Mouse (Mus musculus) midbrain, embryonic 13.5 days (tissue): Measurements from ENCODE around the gene G6pc3. TPM values are rescaled to one million over a fixed set of nuclear protein-coding genes. Genes with fewer than 3 reads are reported as not detected.

Source experiments
- ATAC-seq: fragments of 200-750 bp; cut with Nextera tagmentation; 2 replicates; pipeline ENCODE4 v1.8.0; 2017; ENCODE audit warnings: mild to moderate bottlenecking, moderate TSS enrichment, moderate library complexity
- H3K27ac ChIP-seq: fragments of 300-500 bp; sonication (generic); 2 replicates; pipeline ENCODE4 v1.5.1; 2015; ENCODE audit warnings: inconsistent platforms, mild to moderate bottlenecking, moderate library complexity
- H3K27me3 ChIP-seq: fragments of 300-500 bp; sonication (generic); 2 replicates; pipeline ENCODE4 v1.6.1; 2015; ENCODE audit warnings: mild to moderate bottlenecking, inconsistent platforms
- H3K36me3 ChIP-seq: fragments of 300-500 bp; sonication (generic); 2 replicates; pipeline ENCODE4 v1.6.1; 2015; ENCODE audit warnings: mild to moderate bottlenecking, inconsistent platforms
- H3K4me1 ChIP-seq: fragments of 300-500 bp; sonication (generic); replicated peaks from 2 replicates; pipeline ENCODE4 v1.6.1; 2015; ENCODE audit warnings: inconsistent platforms
- H3K4me2 ChIP-seq: fragments of 300-500 bp; sonication (generic); replicated peaks from 2 replicates; pipeline ENCODE4 v1.6.1; 2015; ENCODE audit warnings: moderate library complexity, mild to moderate bottlenecking, inconsistent platforms
- H3K4me3 ChIP-seq: fragments of 300-500 bp; sonication (generic); replicated peaks from 2 replicates; pipeline ENCODE4 v1.5.1; 2015; ENCODE audit warnings: mild to moderate bottlenecking, inconsistent platforms
- H3K9ac ChIP-seq: fragments of 300-500 bp; sonication (generic); replicated peaks from 2 replicates; pipeline ENCODE4 v1.6.1; 2015; ENCODE audit warnings: mild to moderate bottlenecking, inconsistent platforms
- H3K9me3 ChIP-seq: fragments of 300-500 bp; sonication (generic); 2 replicates; pipeline ENCODE4 v1.6.1; 2016; ENCODE audit warnings: mild to moderate bottlenecking, inconsistent platforms
- WGBS: fragments of 180-500 bp; shearing (Covaris S2); methylation state at CpG from one replicate; pipeline ENCODE4 v1.1.7; 2015; 5-methylcytosine and 5-hydroxymethylcytosine counted together
- polyA plus RNA-seq: library from polyadenylated mRNA; unstranded; fragments of >200 nt; fragmentation: Nextera tagmentation; extraction: Ambion mirVana; gene quantifications from 2 replicates; pipeline ENCODE4 v1.2.1, GENCODE M21; 2015

G6pc3 gene
- polyA plus RNA-seq, 1 experiment from 2014 or later: 32.9 TPM

DNA sequence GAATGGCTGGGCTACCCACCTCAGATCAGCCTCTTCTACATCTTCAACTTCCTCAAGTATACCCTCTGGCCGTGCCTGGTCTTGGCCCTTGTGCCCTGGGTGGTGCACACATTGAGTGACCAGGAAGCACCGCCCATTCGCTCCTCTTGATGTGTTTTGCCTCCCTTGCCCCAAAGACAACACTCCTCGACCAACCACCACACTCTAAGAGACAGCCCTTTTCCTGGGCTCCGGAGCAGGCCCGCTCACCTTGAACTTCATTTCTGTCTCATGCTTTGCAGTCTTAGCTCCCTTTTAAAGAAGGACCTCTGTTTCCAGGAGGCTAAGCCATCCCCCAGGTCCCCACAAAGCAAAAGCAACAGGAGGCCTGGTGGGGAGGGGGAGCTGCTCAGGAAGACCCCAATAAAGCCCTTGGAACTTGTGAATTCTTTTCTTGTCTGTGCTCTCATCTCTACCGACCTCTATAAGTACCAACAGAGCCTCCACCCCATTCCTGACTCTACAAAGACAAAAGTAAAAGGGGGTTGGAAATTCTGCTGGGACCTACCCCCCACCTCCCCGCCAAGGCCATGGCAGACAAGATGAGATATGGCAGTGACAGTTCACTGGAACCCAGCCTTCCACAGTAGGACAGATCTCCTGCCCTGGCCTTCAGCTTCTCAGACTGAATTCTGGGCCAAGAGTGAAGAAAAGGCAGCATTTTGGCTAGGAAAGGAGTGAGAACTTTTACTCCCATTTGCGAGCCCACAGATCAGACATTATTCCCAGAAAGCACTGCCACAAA lies 4.4 kb downstream of the G6pc3 start:
- WGBS: 90% methylated on average over 9 of the region's 9 CpGs
- Histone ChIP-seq H3K4me1 (peaks cover 20% of the 10 kb centered on the region), H3K27ac (no peak overlapping the region), H3K36me3 (peaks cover 68% of the 10 kb centered on the region), H3K4me2 (no peak overlapping the region), H3K4me3 (no peak overlapping the region), H3K27me3 (no peaks in the 10 kb centered on the region), H3K9me3 (no peaks in the 10 kb centered on the region), H3K9ac (no peak overlapping the region)
- ATAC-seq: no peak

DNA sequence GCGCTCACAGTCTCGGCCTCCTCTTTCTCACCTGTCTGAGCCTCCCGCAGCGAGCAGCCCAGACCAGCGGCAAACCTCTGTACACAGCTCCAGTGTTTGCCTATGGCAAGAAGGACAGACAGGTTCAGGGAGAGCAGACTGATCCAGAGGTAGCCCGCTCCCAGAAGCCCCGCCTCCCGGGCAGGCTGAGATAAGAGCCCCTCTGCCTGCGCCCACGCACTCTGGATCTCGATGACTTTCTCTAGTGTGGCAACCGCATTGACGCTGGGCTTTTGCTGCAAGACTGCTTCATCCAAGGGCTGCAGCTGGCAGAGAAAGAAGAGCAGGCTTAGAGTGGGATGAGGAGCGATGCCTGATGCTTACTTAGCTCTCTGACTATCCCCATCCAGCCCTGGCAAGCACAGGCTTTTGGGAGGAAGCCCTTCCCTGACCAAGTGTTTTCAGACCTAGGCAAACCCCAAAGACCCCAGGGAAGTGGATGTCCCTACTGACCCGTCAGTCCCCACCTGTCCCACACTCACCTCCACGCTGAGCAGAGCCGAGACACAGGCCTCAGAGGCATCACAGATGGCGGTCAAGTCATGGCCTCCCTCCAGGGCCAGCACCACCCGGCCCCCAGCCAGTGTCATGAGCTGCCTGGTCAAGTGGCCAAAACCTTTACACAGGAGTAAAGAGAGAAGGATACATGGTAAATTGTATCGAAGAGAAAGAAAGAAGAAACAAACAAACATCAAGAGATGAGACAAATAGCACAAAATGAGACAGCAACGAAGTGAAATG lies 6.8 kb downstream of the G6pc3 start:
- H3K4me1 ChIP-seq: peaks cover 3% of the 10 kb centered on the region
- peak; percentile 15; the same call in 1 of the 2 replicates for ATAC-seq
- no peak overlapping the region for H3K4me2 ChIP-seq
- H3K27me3 ChIP-seq: no peaks in the 10 kb centered on the region
- H3K27ac ChIP-seq: no peak overlapping the region
- no peaks in the 10 kb centered on the region for H3K9me3 ChIP-seq
- peaks cover 91% of the 10 kb centered on the region for H3K36me3 ChIP-seq
- H3K9ac ChIP-seq: no peak overlapping the region
- H3K4me3 ChIP-seq: no peak overlapping the region
- WGBS: 89% methylated on average over 21 of the region's 21 CpGs

DNA sequence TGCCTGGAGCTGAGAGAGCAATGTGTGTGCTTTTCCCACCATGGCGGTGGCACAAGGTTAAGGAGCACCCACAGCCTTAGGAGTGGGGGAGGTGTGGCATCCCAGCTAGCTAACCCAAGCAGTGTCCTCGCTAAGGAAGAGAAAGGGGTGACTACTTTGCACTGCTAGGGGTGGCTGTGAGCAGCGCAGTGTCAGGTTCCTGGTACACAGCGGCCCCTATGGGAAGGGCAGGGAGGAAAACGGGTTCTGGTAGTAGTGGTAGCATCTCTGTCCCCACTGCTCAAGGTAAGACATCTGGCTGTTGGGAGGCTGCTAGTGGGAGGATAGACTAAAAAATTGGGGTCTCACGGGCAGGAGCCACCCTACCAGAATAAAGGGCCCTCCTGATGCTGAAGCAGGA lies 8.8 kb downstream of the G6pc3 start:
- 68% methylated on average over 6 of the region's 6 CpGs for WGBS

DNA sequence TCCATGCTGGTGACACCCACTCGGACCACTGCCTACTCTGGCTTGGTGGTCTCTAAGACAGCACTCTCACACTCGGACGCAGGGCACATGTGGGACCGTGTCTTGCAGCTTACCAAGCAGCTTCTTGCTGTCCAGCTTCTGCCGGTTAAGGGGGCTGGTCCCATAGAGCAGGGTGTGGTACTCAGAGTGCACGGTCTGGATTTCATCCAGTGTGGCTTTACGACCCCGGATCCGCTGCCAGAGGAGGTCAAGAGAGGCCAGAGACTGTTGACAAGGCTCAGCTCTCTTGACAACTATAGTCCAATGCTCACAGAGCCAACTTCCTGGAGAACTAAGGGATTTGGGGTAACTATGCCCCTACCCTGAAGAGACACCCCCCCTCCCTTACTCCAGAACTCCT lies 10.4 kb downstream of the G6pc3 start:
- no peak overlapping the region for H3K4me3 ChIP-seq
- no peaks in the 10 kb centered on the region for H3K4me1 ChIP-seq
- no peaks in the 10 kb centered on the region for H3K27me3 ChIP-seq
- no peak overlapping the region for H3K9ac ChIP-seq
- no peaks in the 10 kb centered on the region for H3K9me3 ChIP-seq
- H3K4me2 ChIP-seq: no peak overlapping the region
- peaks cover 98% of the 10 kb centered on the region for H3K36me3 ChIP-seq
- no peak for ATAC-seq
- H3K27ac ChIP-seq: no peak overlapping the region
- WGBS: 91% methylated on average over 9 of the region's 9 CpGs

More for the DNA sequence above, 8.8 kb downstream of the G6pc3 start:
- H3K9ac ChIP-seq: no peak overlapping the region
- no peak overlapping the region for H3K4me3 ChIP-seq
- H3K27me3 ChIP-seq: no peaks in the 10 kb centered on the region
- H3K9me3 ChIP-seq: no peaks in the 10 kb centered on the region
- no peak for ATAC-seq
- H3K4me2 ChIP-seq: no peak overlapping the region
- no peak overlapping the region for H3K27ac ChIP-seq
- no peaks in the 10 kb centered on the region for H3K4me1 ChIP-seq
- H3K36me3 ChIP-seq: peaks cover 98% of the 10 kb centered on the region

DNA sequence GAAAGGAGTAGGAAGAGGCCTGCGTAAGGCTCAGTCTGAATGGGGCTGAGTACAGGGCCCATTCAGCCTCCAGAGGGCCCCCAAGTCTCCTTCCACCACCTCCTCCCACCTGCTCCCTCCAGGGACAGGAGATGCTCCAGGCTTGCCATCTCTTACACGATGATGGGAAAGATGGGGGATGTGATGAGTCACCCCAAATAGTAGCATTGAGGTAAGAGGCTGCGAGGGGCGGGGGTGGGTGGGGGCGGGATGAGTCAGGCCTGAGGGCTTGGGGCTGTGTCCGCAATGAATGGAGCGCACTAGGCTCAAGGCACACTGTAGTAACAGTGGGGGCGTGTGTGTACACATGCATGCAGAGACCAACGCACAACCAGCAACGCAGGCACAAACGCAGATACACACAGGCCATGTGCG lies 12.0 kb downstream of the G6pc3 start:
- no peak overlapping the region for H3K4me2 ChIP-seq

DNA sequence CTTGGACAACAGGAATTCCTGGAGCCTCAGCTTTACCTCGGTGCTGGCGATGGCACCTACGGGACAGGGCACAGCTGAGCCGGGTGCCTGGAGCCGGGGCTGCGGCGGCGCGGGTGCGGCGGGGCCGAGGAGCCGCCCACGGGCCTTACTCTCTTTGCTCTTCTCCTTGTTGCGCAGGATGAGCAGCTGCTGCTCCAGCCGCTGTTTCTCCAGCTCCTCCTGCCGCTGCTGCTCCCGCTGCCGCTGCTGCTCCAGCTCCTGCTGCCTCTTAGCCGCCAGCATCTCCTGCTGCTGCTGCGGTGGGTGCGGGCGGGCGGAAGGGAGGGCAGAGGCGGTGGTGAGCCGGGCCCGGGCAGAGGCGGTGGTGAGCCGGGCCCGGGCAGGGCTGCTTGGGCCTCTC lies 17.1 kb downstream of the G6pc3 start:
- Histone ChIP-seq H3K4me3 (no peak overlapping the region), H3K27ac (no peak overlapping the region; the same call in 1 of the 2 replicates), H3K9ac (0 out of 2 replicates have a peak overlapping the region, but pooled peaks have one; percentile 6), H3K36me3 (peaks cover 53% of the 10 kb centered on the region), H3K4me1 (peaks cover 49% of the 10 kb centered on the region), H3K4me2 (no peak overlapping the region), H3K27me3 (no peaks in the 10 kb centered on the region), H3K9me3 (no peaks in the 10 kb centered on the region)
- WGBS: 72% methylated on average over 22 of the region's 30 CpGs
- no peak for ATAC-seq

More for the DNA sequence above, 12.0 kb downstream of the G6pc3 start:
- no peaks in the 10 kb centered on the region for H3K9me3 ChIP-seq
- H3K4me3 ChIP-seq: no peak overlapping the region
- 78% methylated on average over 12 of the region's 12 CpGs for WGBS
- H3K27ac ChIP-seq: no peak overlapping the region
- H3K9ac ChIP-seq: no peak overlapping the region
- 0 out of 2 replicates have a peak, but pooled peaks cover 2% of the 10 kb centered on the region for H3K4me1 ChIP-seq
- H3K27me3 ChIP-seq: no peaks in the 10 kb centered on the region
- H3K36me3 ChIP-seq: peaks cover 97% of the 10 kb centered on the region
- no peak for ATAC-seq

DNA sequence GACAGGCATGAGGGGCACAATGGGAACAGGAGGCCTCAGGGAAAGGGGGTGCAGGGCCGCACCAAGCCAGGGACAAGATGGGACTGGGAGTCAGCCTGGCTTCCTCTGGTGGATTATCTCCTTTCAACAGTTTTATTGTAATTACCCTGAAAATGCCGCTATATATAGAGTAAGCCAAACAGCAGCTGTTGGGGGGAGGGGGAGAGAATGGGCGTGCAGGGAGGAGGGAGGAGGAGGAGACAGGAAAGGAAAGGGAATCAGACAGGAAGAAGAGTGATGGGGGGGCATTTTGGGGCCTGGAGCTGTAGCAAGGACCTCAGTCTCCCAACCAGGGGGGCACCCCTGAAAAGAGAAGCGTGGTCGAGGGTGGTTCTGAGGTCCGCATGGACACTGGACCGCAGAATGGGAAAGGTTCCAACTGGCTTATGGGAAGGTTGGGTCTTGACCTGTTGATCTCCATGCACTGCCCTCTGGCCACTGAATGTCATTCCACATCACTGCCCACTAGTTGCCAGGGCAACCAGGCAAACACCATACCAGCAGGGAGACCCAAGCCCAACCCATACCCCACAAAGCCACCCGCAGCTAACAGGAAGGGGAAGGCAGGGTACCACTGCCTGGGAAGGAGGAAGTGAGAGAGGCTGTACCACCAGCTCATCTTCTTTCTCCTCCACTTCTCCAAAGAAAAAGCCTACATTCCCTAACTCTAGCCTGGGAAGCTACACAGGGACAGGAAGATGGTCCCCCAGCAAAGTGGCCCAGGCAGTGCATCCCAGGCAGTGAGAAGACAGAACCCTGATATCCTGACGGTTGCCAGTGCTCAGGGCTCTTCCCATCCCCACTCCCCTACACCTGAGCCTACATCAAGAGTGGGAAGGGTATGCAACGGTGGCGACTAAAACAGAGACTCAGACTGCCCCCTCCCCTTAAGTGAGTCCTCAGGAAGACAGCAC lies 18.7 kb downstream of the G6pc3 start:
- Histone ChIP-seq H3K9ac (peak overlapping the region; percentile 15; the same call in 1 of the 2 replicates), H3K4me1 (peaks cover 51% of the 10 kb centered on the region), H3K4me3 (no peak overlapping the region), H3K27ac (peak overlapping the region; percentile 36; the same call in 1 of the 2 replicates), H3K4me2 (peak overlapping the region; percentile 4), H3K9me3 (no peaks in the 10 kb centered on the region), H3K27me3 (no peaks in the 10 kb centered on the region), H3K36me3 (peaks cover 46% of the 10 kb centered on the region)
- WGBS: 17% methylated on average over 11 of the region's 11 CpGs
- no peak; the same call in 1 of the 2 replicates for ATAC-seq

DNA sequence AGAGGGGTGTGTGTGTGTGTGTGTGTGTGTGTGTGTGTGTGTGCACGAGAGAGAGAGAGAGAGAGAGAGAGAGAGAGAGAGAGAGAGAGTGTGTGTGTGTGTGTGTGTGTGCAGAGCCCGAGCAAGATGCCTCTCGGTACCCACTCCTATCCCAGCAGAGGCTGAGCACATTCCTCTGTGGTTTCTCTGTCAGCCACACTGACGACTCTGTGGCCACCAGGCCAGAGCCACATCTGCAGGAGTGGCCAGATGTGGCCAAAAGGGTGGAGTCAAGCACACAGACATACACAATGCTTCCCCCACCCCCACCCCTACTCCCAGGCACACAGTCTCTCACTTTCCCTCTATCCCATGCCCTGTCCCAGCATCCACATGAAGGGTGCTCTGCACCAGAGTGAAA lies 19.4 kb downstream of the G6pc3 start:
- Histone ChIP-seq H3K27ac (peak overlapping the region; percentile 12; the same call in 1 of the 2 replicates), H3K9me3 (no peaks in the 10 kb centered on the region), H3K9ac (peak overlapping the region; percentile 20; the same call in 1 of the 2 replicates), H3K4me1 (peaks cover 57% of the 10 kb centered on the region), H3K4me3 (no peak overlapping the region), H3K27me3 (no peaks in the 10 kb centered on the region), H3K36me3 (peaks cover 39% of the 10 kb centered on the region), H3K4me2 (no peak overlapping the region)
- ATAC-seq: no peak; the same call in 1 of the 2 replicates
- 31% methylated on average over 3 of the region's 4 CpGs for WGBS

DNA sequence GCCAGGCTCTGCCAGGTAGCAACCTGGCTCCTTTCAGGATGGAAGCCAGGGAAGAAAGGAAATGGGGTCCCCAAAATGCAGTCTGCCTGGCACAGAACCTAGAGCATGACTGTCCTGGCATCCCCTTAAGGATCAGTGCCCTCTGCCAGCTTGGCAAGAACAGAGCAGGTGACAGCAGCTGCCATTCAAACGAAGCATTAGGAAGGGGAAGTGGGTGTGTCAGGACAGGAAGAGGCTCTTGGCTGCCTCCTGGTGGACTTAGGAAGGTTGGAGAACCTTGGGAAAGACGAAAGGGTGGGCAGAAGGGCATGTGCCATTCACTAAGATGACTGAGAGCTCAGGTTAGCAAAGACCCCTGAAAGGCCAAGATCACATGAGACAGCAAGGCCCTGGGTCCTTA lies 20.3 kb downstream of the G6pc3 start:
- Histone ChIP-seq H3K36me3 (peaks cover 30% of the 10 kb centered on the region), H3K4me1 (peaks cover 64% of the 10 kb centered on the region), H3K4me3 (no peak overlapping the region), H3K4me2 (no peak overlapping the region), H3K27me3 (no peaks in the 10 kb centered on the region), H3K27ac (peak overlapping the region; percentile 19; the same call in 1 of the 2 replicates), H3K9me3 (no peaks in the 10 kb centered on the region), H3K9ac (0 out of 2 replicates have a peak overlapping the region, but pooled peaks have one; percentile 20)
- 27% methylated on average over 2 of the region's 2 CpGs for WGBS
- no peak for ATAC-seq

DNA sequence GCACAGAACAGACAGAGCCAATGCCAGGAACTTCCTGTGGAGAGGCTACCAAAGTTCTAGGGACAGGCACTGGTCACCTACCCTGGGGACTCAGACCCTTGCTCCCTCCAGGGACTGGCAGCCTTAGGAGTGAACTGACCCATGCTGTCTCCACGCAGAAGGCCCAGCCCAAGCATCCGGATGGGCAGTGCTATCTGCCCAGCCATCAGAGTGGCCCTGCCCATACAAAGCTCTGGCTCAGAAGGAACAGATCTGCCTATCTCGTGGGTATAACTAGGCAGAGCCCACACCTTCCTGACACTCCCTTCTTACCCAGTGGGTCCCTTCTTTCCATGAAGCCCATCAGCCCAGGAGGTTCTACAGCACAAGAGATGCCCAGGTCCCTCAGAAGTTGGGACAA lies 20.8 kb downstream of the G6pc3 start:
- Histone ChIP-seq H3K27me3 (no peaks in the 10 kb centered on the region), H3K9ac (0 out of 2 replicates have a peak overlapping the region, but pooled peaks have one; percentile 20), H3K9me3 (no peaks in the 10 kb centered on the region), H3K4me2 (no peak overlapping the region), H3K36me3 (peaks cover 26% of the 10 kb centered on the region), H3K27ac (no peak overlapping the region), H3K4me3 (no peak overlapping the region), H3K4me1 (peaks cover 69% of the 10 kb centered on the region)
- no peak for ATAC-seq
- 66% methylated on average over 3 of the region's 3 CpGs for WGBS

DNA sequence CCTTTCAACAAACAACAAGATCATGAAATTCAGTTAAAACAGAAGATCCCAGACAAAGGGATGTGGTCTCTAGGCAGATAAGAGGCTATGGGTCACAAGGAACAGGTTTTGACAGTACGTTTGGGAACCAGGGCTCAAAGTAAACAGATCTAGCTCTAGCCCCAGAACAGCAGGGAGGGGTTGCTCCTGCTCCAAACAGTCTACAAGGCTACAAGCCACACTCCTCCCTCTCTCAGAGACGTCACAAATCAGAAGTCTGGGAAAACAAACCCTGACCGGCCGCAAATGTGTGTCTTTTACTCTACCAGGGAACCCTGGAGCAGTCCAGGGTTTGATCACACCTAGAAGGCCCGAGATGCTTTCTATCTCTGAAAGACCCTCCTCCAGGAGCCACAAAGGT lies 21.6 kb downstream of the G6pc3 start:
- H3K27ac ChIP-seq: no peak overlapping the region
- no peak overlapping the region for H3K4me2 ChIP-seq
- no peak overlapping the region; the same call in 1 of the 2 replicates for H3K9ac ChIP-seq
- no peaks in the 10 kb centered on the region for H3K27me3 ChIP-seq
- ATAC-seq: no peak
- H3K36me3 ChIP-seq: peaks cover 18% of the 10 kb centered on the region
- 79% methylated on average over 5 of the region's 5 CpGs for WGBS
- no peak overlapping the region for H3K4me3 ChIP-seq
- H3K9me3 ChIP-seq: no peaks in the 10 kb centered on the region
- peaks cover 77% of the 10 kb centered on the region for H3K4me1 ChIP-seq
